Mouse (Mus musculus): ENCODE measurements around the gene Znrf1.

DNA sequence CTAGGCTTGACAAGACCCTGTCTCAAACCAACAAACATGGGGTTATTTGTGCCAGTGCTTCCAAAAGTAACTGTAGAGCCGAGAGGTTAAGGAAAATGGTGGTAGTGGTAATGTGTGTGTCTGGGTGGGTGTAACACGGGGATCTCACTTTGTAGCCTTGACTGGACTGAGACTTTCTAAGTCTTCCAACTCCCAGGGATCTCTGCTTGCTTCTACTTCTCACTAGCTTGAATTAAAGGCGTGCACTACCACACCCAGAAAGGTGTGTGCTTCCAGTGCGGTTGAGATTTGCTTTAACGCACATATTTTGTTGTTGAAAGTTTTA, 107.0 kb downstream of the Znrf1 start:
- TF ChIP-seq POLR2A (IDR thresholded peaks at IDR 0.05; ENCODE audit: low read depth, low read length) (no peak), CTCF (IDR thresholded peaks at IDR 0.05; ENCODE audit: extremely low read depth, insufficient read depth, insufficient read length, insufficient replicate concordance) (no peak)
